Mouse (Mus musculus) G1E (cell line): ENCODE data around the gene Psors1c2. TPM values are rescaled to one million over a fixed set of nuclear protein-coding genes. Genes with fewer than 3 reads are reported as not detected.

Experiments used
- ATAC-seq: 2 replicates; pipeline ENCODE4 v1.8.0; 2016; ENCODE audit warnings: mild to moderate bottlenecking; ENCODE audit not compliant: insufficient number of reproducible peaks, poor library complexity, low FRiP score, severe bottlenecking; ENCODE audit errors: extremely low read depth
- DNase-seq: peaks from one replicate; pipeline ENCODE4 v3.0.0; 2012; ENCODE audit warnings: low spot score
- H3K27me3 ChIP-seq: 2 replicates; pipeline ENCODE4 v1.6.1; 2012; ENCODE audit warnings: mild to moderate bottlenecking, low read length, inconsistent platforms; ENCODE audit not compliant: insufficient read depth
- H3K36me3 ChIP-seq: replicated peaks from 2 replicates; pipeline ENCODE3; 2012; ENCODE audit warnings: mild to moderate bottlenecking, inconsistent platforms
- H3K4me1 ChIP-seq: 2 replicates; pipeline ENCODE4 v1.6.1; 2012; ENCODE audit warnings: low read depth, low read length, inconsistent platforms, mixed read lengths; ENCODE audit not compliant: insufficient read depth
- H3K4me3 ChIP-seq: 2 replicates; pipeline ENCODE4 v1.5.1; 2012; ENCODE audit warnings: low read depth, mild to moderate bottlenecking, inconsistent platforms, low read length, moderate library complexity, mixed read lengths
- H3K9me3 ChIP-seq: replicated peaks from 2 replicates; pipeline ENCODE4 v1.6.1; 2012; ENCODE audit warnings: inconsistent platforms
- CTCF ChIP-seq: IDR thresholded peaks from 2 replicates; pipeline ENCODE4 v1.5.1; 2012; ENCODE audit warnings: low read depth, low read length, inconsistent platforms, mixed read lengths
- GATA1 ChIP-seq: IDR thresholded peaks from 2 replicates; pipeline ENCODE4 v1.6.1; 2012; ENCODE audit warnings: borderline replicate concordance, low read length, inconsistent platforms, mixed read lengths
- GATA2 ChIP-seq: IDR thresholded peaks from 2 replicates; pipeline ENCODE4 v1.6.1; 2012; ENCODE audit warnings: low read depth, low read length, inconsistent platforms, borderline replicate concordance
- POLR2AphosphoS5 ChIP-seq: IDR thresholded peaks from 2 replicates; pipeline ENCODE4 v1.6.1; 2012; ENCODE audit warnings: low read depth, low read length, inconsistent platforms; ENCODE audit not compliant: insufficient replicate concordance
- TAL1 ChIP-seq: conservative IDR thresholded peaks from 2 replicates; pipeline ENCODE4 v1.6.1; 2012; ENCODE audit warnings: low read depth, low read length, inconsistent platforms, mixed read lengths
- polyA plus RNA-seq: library from polyadenylated mRNA; stranded (reverse); fragments of >175 nt; gene quantifications from 2 replicates; pipeline ENCODE4 v1.2.3, GENCODE M21; 2012
- total RNA-seq, 2 experiments: library from RNA; stranded (forward) in 1 of 2; stranded (reverse) in 1 of 2; fragments of 200-1000 nt in 1 of 2; fragments of >200 nt in 1 of 2; fragmentation: Nextera tagmentation in 1 of 2; gene quantifications; 2 replicates each; pipeline ENCODE4 v1.2.3; 2014 to 2017

Gene Psors1c2
- total and polyA plus RNA-seq, 3 experiments, result 0.22 to 1.1 TPM; not detected in 1

- TF ChIP-seq CTCF (no peak), GATA2 (no peak), POLR2AphosphoS5 (no peak), TAL1 (no peak), GATA1 (no peak)
- no peak for ATAC-seq
Measured at GRCm38 (mm10) chr17:35538476-35538875, 5.5 kb downstream of the Psors1c2 start.

GRCm38 (mm10) chr17:35539540-35539939 lies 6.5 kb downstream of the Psors1c2 start:
- DNase-seq, result no peak
- Histone ChIP-seq H3K27me3 (peaks cover 13% of the 10 kb centered on the region), H3K4me3 (no peak overlapping the region), H3K36me3 (no peaks in the 10 kb centered on the region), H3K9me3 (no peaks in the 10 kb centered on the region), H3K4me1 (no peaks in the 10 kb centered on the region; the same call in 1 of the 2 replicates)
- TF ChIP-seq TAL1 (no peak), POLR2AphosphoS5 (no peak), GATA1 (no peak), CTCF (no peak), GATA2 (no peak)
- ATAC-seq, result no peak

More at GRCm38 (mm10) chr17:35538476-35538875, 5.5 kb downstream of the Psors1c2 start:
- Histone ChIP-seq H3K36me3 (no peaks in the 10 kb centered on the region), H3K9me3 (no peaks in the 10 kb centered on the region), H3K4me3 (no peak overlapping the region), H3K27me3 (peaks cover 16% of the 10 kb centered on the region), H3K4me1 (peaks cover 2% of the 10 kb centered on the region; the same call in 1 of the 2 replicates)
- DNase-seq, result no peak

GRCm38 (mm10) chr17:35542761-35543411 lies 9.9 kb downstream of the Psors1c2 start:
- Histone ChIP-seq H3K4me3 (no peak overlapping the region), H3K9me3 (no peaks in the 10 kb centered on the region), H3K4me1 (no peaks in the 10 kb centered on the region), H3K36me3 (no peaks in the 10 kb centered on the region), H3K27me3 (peaks cover 6% of the 10 kb centered on the region)
- ATAC-seq (no peak), DNase-seq (no peak)
- TF ChIP-seq GATA2 (no peak), POLR2AphosphoS5 (no peak), TAL1 (no peak), CTCF (no peak), GATA1 (no peak)

- Histone ChIP-seq H3K4me3 (no peak overlapping the region), H3K27me3 (peaks cover 6% of the 10 kb centered on the region), H3K36me3 (no peaks in the 10 kb centered on the region), H3K9me3 (no peaks in the 10 kb centered on the region), H3K4me1 (no peaks in the 10 kb centered on the region)
- TF ChIP-seq GATA2 (no peak), TAL1 (no peak), GATA1 (no peak), CTCF (no peak), POLR2AphosphoS5 (no peak)
- DNase-seq, result no peak
- no peak for ATAC-seq
Measured at GRCm38 (mm10) chr17:35543412-35543861, 10.4 kb downstream of the Psors1c2 start.

GRCm38 (mm10) chr17:35544001-35544400 lies 11.0 kb downstream of the Psors1c2 start:
- H3K9me3 ChIP-seq, result no peaks in the 10 kb centered on the region
- ATAC-seq, result no peak
- H3K27me3 ChIP-seq, result peaks cover 6% of the 10 kb centered on the region
- TF ChIP-seq CTCF, result no peak
- no peak for TF ChIP-seq POLR2AphosphoS5
- no peak for TF ChIP-seq GATA2
- no peak for TF ChIP-seq GATA1
- TF ChIP-seq TAL1, result no peak
- no peaks in the 10 kb centered on the region for H3K36me3 ChIP-seq
- DNase-seq, result no peak
- no peaks in the 10 kb centered on the region for H3K4me1 ChIP-seq
- no peak overlapping the region for H3K4me3 ChIP-seq

- DNase-seq (peak; percentile 31), ATAC-seq (no peak)
- TF ChIP-seq POLR2AphosphoS5 (no peak), GATA1 (no peak), GATA2 (no peak), TAL1 (no peak), CTCF (peak; percentile 63)
- H3K4me1 ChIP-seq, result no peaks in the 10 kb centered on the region
- H3K4me3 ChIP-seq, result no peak overlapping the region
- no peaks in the 10 kb centered on the region for H3K9me3 ChIP-seq
- no peaks in the 10 kb centered on the region for H3K36me3 ChIP-seq
- peaks cover 1% of the 10 kb centered on the region; the same call in 1 of the 2 replicates for H3K27me3 ChIP-seq
Measured at GRCm38 (mm10) chr17:35544680-35545079, 11.7 kb downstream of the Psors1c2 start.
